Mouse (Mus musculus) thymus, postnatal 36 days (tissue): ENCODE results near the gene Itga6.
A peak's percentile ranks its signal among the peaks of the same experiment; 100 is the strongest.

Source experiments
- DNase-seq, 2 experiments: peaks; one replicate each; pipeline ENCODE4 v3.0.0; 2022; ENCODE audit warnings: mixed read lengths in 2 of 2

Itga6 gene

DNA sequence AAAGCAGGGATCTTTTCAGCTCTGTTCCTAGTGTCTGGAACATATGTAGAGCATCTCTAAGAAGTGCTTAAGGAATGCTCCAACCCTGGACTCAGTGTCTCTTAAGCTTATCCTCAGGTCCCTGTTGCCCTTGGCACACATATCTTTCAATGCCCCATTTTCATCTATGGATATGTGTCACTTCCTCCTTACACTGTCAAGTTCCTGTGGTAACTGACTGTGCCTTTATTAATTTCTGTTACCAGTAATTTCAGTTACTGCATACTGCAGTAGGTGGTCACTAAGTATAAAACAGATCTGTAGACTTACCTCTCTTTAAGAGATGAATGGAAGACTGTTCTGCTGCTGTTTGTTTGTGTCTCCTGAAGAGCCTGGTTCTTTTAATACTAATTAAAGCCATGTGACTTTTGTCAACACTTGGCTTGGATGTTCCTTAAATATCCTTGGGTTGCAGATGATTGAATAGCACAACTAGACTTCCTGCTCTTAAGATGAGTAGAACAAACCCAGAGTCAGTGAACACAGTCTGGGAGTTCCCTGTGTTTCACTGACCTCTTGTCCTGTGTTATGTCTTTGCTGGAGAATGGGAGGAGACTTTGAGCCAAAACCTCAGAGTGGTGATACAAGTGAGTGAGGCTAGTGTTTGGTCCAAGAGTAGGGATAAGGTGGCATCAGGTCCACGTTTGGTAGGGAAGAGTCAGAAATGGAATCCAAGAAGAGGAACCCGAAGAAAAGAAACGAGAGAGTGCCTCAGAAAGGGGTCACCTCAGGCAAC, 19.7 kb downstream of the Itga6 start:
- DNase-seq, result no peak

DNA sequence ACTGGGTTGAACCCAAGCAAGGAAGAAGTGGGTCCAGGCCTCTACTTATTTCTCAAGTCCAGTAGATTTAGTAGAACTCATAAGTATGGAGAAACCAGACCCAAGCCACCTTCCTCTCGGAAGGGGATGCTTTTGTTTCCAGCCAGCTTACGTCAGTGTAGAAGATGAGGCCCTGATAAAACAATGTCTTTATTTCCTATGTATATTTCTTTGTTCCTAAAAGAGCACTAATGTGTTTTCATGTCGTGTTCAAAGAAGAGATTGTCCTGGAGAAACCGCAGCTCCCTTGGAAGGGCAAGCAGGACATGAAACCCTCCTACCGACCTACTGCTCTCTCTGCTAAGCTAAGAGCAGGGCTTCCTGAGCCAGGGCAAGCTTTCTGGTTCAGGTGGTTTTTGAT, 20.6 kb downstream of the Itga6 start:
- no peak for DNase-seq

DNA sequence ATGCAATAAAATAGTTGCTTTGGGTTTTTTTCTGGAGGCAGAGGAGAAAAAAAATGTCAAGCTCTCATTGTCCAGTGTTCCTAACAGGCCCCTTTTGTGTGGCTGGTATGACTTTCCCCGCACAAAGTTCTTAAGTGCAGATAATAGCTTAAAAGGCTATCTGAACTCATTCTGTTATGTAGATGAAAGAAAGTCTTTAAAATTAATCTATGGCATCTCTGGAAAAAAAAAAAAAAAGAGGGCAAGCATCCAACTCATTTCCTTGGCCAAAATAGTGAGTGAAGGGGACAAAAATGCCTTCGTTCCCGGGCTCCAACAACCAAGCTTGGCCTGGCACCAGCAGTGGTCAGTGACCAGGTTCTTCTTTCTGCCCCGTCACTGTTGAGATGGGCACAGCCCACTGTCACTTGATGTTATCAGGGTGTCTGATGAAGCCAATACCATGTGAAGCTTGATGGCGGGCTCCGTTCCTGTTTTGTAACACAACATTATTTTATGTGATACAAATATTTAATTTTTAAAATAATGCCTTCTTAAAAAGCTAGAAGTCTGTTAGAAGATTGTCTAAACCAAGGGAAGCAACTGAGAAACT, 21.7 kb downstream of the Itga6 start:
- no peak for DNase-seq

DNA sequence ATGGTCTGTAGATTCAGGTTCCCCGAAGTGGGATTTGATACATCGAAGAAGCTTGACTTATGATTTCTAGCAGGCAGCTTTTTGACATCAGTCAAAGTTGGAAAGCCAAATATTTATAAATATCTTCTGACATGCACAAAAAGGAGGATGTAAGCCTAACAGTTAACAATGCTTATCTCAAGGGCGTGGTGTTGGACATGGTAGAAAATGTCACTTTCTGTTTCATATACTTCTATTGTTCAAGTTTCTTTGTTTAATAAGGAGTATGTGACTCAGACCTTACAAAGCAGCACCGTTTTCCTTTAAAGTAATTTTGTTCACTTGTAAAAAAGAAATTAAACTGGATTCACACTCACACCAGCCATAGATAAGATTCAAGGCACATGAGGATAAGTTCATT, 26.3 kb downstream of the Itga6 start:
- DNase-seq, result no peak

DNA sequence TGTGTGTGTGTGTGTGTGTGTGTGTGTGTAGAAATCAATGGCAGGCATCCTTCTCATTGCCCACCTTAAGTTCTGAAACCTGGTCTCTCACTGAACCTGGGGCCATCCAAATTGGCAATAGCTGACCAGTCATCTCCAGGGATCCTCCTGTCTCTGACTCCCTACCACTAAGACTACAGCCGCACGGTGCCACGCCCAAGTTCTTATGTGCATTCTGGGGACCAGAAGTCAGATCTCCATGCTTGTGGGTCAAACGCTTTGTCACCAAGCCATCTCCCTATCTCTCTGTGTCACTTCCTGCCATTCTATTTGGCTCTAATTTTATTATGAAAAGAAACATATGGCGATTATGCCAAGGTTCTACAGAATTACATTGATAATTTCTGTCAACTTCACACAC, 28.3 kb downstream of the Itga6 start:
- DNase-seq, result no peak

DNA sequence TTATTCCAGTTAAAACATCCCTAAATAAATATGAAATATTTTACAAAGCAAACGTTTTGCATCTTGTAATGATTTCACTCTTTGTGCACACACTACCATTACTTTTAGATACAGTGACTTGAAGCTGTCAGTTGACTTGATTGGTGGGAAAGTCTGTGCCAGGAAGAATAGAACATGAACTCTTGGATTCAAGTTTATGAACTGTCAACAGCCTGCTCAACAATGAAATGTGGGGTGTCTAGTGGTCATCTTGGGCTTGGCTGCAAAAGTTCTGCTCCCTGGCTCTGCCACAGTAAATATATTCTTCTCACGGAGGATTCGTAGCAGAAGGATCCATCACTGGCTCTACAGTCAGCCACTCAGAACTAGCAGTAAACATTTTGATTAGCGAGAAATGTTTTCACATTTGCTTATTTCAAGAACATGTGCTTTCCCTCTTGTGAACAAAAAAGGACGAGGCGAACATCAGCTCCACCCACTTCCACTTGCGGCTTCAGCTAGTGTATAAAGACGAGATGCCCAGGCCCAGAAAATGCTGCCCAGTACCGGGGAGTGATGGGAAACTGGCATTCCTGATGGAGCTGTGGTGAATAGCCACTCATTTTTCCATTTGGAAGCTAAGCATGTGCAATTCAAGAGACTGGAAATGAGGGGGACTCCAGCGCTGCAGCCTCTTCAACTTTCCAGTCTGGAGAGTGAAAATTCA, 29.0 kb downstream of the Itga6 start:
- DNase-seq, result no peak

DNA sequence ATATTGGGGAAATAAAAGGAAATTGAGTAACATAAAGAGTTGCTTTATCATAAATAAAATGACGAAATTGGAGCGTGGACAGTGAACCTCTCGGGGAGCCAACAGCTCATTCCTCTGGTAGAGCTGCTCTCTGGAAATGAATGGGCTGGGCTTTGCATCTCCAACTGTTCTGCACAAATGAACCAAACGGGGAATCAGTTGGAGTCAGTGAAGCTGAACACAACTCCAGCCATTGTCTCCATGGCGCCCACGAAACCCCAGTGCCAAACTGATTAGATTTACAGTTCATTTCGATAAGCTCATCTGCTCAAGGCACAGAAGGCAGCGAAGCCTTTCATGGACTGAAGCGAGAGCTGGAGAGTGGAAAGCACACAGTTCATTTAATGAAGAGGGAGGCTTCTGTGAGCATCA, 29.8 kb downstream of the Itga6 start:
- no peak for DNase-seq

DNA sequence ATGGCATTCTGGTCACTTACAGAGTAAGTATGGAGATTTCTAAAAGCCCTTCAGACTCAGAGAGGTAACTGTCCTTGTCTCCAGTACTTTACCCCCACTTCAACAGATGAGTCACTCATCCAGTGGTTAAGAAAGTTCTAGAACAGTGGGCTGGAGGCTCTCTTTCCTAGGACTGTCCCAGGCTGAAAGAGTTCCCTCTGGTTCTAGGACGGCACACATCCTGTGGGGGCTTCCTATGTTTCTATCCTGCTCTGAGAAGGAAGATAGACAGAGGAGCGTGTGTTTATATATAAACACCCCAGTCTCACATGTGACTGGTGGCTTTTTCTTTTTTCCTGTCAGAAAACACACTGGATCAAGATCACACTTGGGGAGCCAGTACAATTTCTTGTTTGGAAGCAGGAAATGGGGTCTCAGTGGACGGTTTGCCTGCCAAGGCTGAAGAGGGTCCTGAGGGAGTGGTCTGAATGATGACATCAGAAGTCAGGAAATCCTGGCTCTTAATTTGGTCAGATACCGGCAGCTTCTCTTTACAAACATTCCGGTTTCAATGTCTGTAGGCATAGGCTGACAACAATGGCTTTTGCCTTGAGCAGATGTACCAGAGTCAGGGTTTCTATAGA, 34.0 kb downstream of the Itga6 start:
- no peak for DNase-seq

DNA sequence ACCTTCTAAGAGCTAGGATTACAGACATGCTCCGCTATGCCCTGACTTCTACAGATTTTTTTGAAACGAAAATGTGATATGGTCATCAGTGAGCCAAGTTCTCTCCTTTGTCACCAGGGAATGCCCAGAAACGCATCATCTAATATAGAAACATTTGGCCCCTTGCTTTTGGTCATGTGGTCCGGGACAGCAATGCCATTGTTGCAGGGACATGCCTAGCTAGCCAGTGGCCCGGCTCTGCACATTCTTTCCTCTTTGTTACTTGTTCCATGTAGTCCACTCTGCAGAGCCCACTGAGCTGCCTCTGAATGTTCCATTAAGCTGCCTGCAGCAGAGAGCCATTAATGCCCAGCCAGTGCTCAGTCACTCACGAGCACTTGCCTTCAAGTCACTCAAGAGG, 34.6 kb downstream of the Itga6 start:
- DNase-seq, result no peak

DNA sequence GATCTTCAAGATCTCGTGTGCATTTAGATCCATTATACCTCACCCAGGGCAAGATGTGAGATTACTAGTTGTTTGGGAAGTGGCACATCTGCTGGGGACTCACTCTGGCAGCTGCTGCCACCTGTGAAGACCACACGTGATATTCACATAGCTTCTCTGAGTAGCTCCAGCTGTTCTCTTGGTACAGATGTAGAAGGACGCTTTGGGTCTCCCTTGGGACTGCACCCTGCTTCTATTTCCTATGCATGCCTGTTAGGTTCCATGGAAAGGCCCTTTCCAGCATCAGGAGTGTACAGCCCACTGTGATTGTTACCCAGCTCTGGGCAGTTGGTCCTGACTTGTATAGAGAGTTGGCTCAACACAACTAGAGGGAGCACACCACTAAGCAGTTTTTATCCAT, 39.8 kb downstream of the Itga6 start:
- DNase-seq, result peak; percentile 42 to 69

DNA sequence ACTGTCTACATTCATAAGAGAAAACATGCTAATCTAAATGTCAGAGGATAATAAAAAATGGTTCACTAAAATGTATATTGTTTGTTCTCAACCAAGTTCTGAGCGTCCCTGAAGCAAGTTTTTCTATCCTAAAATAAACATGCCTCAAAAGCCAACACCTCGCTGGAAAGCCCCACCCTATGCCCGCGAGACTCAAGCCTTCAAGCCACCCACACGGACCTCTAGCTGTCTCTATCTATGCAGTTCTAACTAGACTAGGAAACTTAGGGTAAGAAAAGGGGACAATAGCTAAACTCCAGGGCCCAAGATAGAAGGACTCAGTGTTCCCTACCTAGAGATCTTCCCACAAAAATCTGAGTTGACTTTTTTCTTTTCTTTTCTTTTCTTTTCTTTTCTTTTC, 40.6 kb downstream of the Itga6 start:
- peak in 1 of 2 experiments; percentile 36 for DNase-seq

DNA sequence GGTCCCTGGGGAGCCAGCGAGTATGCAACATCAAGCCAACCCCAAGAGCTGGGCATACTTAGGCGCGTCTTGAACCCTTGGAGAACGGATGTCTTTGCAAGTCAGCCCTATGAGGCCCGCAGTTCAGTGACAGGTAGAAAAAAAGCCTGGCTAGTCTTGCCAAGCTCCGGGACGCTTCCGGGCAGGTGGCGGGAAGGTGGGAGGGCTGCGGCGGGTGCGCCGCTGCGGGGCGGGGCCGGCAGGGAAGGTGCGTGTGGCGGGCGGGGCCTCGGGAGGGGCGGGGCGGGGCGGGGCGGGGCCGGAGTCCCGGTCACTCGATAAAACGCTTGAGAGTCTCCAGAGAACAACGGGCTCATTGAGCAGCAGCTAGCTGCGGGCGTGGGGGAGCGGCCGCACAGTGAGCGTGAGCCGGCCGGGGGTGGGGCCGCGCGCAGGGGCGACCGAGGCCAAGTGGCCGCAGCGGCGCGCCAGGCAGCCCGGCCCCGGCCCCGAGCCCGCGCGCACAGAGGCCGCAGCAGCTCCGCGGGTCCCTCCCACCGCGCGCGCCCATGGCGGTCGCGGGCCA, 41.3 kb downstream of the Itga6 start:
- peak; percentile 82 to 89 for DNase-seq

DNA sequence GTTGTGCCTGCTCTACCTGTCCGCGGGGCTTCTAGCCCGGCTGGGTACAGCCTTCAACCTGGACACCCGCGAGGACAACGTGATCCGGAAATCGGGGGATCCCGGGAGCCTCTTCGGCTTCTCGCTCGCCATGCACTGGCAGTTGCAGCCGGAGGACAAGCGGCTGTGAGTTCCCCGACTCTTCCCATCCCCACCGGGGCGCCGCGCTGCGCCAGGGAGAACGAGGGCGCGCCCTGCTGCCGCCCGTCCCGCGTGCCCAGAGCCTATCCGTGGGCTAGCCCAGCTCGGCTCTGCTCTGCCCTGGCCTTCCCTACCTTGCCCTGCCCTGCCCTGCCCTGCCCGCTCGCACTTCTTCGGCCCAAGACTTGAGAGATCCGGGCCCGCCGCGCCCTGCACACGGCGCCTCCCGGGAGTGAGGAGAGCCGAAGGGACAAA, 41.8 kb downstream of the Itga6 start:
- peak; percentile 72 to 79 for DNase-seq

DNA sequence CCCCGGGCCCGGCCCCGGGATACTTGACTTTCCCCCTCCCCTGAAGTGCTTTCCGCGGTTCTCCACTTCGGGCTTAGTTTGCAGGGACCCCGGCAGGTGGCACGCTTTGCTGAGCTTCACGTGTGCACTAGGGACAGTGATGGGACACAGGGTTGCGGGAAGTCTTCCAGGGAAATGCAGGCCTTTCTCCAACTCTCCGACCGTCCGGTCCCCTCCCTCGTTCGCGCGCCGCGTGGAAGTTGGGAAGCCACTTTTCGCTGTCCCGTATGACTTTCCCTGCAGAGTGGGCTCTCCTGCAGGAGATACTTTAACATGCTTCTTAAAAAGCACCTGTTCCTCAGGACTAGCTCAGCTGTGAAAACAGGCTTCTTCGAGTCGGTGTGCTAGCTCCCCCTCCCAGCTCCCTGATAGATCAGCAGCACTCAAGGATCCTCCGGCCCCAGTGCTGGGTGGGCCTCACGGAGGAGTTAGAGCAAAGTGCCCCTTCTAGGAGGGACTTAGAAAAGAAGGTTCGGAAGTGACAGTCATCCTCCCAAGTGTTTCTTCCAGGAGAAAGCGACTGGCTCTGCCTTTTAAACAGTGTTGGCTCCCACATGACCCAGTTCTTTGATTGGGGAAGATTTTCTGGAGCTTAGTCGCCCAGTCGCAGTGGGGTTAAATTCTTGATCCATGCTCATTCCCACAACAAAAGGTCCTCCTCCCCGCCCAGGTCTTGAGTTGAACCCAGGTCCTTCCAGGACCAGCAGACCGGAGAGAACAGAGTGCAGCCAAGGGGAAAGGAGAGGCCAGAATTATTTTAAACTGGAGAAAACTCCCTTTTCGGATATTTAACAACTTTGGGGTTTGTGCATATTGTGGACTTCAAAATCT, 42.4 kb downstream of the Itga6 start:
- DNase-seq, result peak; percentile 68 to 77

DNA sequence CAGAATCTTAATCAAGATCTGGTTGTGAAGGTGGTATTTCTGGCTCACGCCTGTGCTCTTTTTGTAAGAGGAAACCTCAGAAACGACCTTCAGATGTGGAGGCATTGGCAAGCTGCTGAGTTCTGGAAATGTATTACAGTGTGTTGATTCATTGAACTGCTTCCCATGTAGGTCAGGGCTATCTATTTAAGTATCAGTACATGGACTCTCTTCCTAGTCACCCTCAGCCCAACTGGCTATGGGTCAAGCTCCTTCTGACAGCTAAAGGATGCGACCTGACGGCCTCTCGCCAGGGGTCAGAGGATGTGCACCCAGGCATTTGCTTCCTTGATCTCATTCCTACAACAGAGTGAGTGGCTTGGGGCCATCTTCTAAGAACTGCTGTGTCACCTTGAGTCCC, 45.3 kb downstream of the Itga6 start:
- no peak for DNase-seq

DNA sequence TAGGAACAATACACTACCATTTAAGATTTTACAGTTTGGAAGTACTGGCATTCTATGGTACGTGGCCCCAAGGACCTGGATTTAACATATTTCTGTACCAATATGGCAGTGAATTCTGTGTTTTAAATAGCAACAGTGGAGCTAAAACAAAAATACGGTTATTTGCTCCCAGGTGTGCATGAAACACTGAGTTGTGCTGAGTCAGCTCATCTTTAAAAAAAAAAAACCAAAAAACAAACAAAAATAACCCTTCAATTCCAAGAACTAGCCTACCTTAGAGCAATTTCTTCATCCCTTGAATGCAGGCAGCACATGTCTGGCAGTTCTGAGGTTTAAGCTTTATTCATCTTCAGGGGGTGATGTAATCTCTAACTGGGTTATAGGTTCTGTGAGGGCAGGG, 45.8 kb downstream of the Itga6 start:
- no peak for DNase-seq

DNA sequence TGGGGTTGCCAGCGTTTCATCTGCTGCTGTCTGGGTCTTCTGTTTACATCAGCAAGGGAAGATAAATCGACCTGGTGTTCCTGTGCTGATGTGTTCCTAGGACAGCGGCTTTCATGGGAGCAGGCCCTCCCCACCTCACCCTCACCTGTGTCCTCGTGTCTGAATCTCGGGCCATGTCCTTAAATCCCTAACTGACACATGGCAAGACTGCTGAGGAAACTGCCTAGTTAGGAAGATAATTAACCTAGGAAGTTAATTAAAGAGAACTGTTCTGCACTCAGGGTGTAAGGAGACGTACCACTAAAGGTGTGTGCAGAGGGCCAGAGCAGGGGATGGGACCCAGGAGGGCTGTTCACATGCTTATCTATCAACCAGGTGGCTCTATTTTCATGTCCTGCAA, 48.7 kb downstream of the Itga6 start:
- DNase-seq, result no peak

DNA sequence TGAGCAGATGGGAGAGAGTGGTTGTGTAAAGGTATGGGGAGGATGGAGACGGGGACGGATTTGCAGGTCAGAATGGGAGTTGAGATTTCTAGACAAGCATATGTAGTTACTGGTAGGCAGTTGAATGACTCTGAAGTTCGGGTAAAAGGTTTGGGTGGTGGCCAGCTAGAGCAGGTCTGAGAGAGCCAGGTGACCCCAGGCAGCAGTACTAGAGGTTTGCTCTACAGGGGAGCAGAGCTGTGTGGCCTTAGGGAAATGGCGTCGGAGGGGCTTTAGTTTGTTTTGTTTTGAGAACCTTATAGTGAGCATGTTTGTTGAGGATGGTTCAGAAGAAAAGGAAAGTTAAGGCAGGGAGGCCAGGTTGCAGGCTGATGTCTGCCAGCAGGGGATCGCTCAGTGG, 51.4 kb downstream of the Itga6 start:
- DNase-seq, result peak in 1 of 2 experiments; percentile 1

DNA sequence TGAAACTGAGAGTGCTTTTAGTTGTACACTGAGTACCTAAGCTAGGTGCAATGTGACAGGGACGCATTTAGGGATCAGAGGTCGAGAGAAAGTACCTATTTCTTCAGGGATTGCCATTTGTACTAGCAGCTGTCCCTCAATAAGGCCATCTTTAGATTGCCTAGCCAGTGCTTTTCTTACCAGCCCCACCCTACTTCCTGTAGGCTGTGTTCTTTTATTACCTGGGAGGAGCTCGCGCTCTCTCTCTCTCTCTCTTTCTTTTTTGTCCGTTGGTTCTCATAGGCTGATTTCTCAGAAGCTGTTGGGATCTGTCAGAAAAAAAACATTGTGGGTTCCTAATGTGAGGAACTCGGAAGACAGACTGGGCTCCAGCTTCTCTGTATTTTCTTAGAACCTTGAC, 55.4 kb downstream of the Itga6 start:
- DNase-seq, result no peak

DNA sequence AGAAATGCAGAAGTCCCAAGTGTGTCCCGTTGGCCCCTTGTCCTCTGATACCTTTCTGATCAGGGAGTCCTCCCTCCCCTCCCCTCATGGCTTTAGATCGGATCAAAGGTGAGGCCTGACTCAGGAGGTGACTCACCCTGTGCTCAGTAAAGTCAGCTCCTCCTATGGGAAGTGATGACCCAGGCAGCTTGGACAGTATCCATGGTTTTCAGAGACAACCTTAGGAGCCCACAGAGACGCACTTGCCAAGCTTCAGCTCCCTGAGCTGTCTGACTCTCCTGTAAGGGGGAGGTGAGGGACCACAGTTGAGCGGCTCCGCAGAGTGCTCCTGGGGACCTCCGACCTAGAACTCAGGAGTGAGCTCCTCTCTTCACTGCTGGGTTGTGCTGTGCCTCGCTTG, 56.3 kb downstream of the Itga6 start:
- no peak for DNase-seq

DNA sequence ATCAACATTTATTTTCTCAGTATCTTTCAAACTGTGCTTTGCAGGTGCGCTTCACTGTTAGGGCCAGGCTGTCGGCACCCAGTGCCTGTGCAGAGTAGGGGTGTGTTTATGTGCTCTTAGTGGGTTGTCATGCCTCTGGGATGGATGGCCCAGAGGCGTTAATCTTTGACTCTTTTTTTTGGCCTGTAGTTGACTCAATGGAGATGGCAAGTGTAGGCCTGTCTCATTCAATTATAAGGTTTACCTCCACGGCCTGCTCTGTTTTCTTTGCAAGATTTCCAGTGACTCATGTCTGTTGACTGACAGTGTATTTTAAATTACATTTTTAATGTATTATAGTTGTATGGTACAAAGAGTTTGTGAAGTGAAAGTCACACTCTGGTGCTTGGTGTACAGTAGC, 56.7 kb downstream of the Itga6 start:
- no peak for DNase-seq

DNA sequence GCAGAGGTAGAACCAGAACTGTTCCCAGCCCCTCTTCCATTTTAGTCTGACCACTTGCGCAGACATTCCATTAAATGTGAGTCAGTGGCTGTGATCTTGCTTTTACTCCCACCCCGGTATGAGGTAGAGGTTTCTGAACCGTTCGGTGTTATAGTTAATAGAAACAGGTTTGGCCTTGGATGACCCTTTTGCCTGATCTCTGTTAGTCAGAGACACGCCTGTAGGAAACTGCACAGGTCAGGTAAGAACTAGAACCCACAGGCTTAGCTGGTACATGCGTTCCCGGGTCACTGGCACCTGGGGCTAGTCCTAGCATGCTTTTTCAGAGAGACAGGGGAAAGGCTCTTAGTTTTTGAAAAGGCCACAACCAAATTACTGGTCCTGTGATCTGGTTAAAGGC, 59.7 kb downstream of the Itga6 start:
- no peak for DNase-seq
